Mouse (Mus musculus) kidney, postnatal 0 days (tissue): ENCODE data around the gene Epn1. TPM values are rescaled to one million over a fixed set of nuclear protein-coding genes. Genes with fewer than 3 reads are reported as not detected.

Experiments used
- ATAC-seq: fragments of 200-750 bp; cut with Nextera tagmentation; replicated peaks from 2 replicates; pipeline ENCODE4 v1.8.0; 2017; ENCODE audit warnings: low read depth, moderate number of reproducible peaks, moderate TSS enrichment, moderate library complexity; ENCODE audit not compliant: low FRiP score
- DNase-seq: peaks from one replicate; pipeline ENCODE4 v3.0.0-alpha.2; 2016; ENCODE audit warnings: low spot score
- H3K27ac ChIP-seq: fragments of 300-500 bp; sonication (generic); 2 replicates; pipeline ENCODE4 v1.5.1; 2014; ENCODE audit warnings: mild to moderate bottlenecking
- H3K27me3 ChIP-seq: fragments of 300-500 bp; sonication (generic); 2 replicates; pipeline ENCODE4 v1.6.1; 2014; ENCODE audit warnings: low read length, mixed read lengths; ENCODE audit not compliant: insufficient read depth
- H3K36me3 ChIP-seq: fragments of 300-500 bp; sonication (generic); 2 replicates; pipeline ENCODE4 v1.6.1; 2014; ENCODE audit warnings: low read length, mixed read lengths; ENCODE audit not compliant: insufficient read depth
- H3K4me1 ChIP-seq: fragments of 300-500 bp; sonication (generic); replicated peaks from 2 replicates; pipeline ENCODE4 v1.6.1; 2014; ENCODE audit warnings: antibody characterized with exemption, low read length, mixed read lengths; ENCODE audit not compliant: insufficient read depth
- H3K4me2 ChIP-seq: fragments of 300-500 bp; sonication (generic); 2 replicates; pipeline ENCODE4 v1.6.1; 2014; ENCODE audit warnings: mild to moderate bottlenecking, low read length, moderate library complexity, mixed read lengths
- H3K4me3 ChIP-seq: fragments of 300-500 bp; sonication (generic); replicated peaks from 2 replicates; pipeline ENCODE4 v1.5.1; 2014; ENCODE audit warnings: low read depth, low read length
- H3K9ac ChIP-seq: fragments of 300-500 bp; sonication (generic); 2 replicates; pipeline ENCODE4 v1.6.1; 2014; ENCODE audit warnings: low read depth, low read length
- H3K9me3 ChIP-seq: fragments of 300-500 bp; sonication (generic); replicated peaks from 2 replicates; pipeline ENCODE4 v1.6.1; 2016; ENCODE audit warnings: low read length, inconsistent platforms, mixed read lengths
- CTCF ChIP-seq: IDR thresholded peaks from 2 replicates; pipeline ENCODE4 v1.5.1; 2016; ENCODE audit warnings: antibody characterized with exemption, low read depth, mild to moderate bottlenecking, moderate library complexity
- WGBS: fragments of 180-500 bp; shearing (Covaris S2); extraction: QIAGEN DNeasy Blood & Tissue Kit; methylation state at CpG from one replicate; pipeline ENCODE4 v1.1.7; 2014; 5-methylcytosine and 5-hydroxymethylcytosine counted together
- polyA plus RNA-seq: library from polyadenylated mRNA; unstranded; fragments of >200 nt; fragmentation: Nextera tagmentation; extraction: Ambion mirVana; gene quantifications from 2 replicates; pipeline ENCODE4 v1.2.1, GENCODE M21; 2015

The Epn1 gene
- polyA plus RNA-seq, 1 experiment from 2014 or later: 61.7 TPM

DNA sequence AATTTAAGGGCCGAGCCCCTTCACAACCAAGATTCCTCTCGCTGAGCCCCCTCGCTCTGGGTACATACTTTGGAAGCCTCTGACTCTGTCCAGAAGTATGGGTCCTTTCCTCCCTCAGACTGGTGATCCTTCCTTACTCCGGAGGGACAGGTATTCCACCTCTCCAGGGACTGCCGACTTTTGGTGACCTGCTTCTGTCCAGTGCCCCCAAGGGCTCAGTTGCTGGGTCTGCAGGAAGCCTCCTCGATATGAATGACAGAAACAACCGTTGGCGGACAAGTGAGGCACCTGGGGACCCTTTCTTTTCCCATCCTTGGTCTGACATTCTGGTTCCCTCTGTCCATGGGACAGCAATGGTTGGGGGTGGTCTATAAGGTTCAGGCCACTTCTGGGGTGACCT, 22.7 kb upstream of the Epn1 start:
- 25% methylated on average over 8 of the region's 8 CpGs for WGBS
- TF ChIP-seq CTCF: no peak

DNA sequence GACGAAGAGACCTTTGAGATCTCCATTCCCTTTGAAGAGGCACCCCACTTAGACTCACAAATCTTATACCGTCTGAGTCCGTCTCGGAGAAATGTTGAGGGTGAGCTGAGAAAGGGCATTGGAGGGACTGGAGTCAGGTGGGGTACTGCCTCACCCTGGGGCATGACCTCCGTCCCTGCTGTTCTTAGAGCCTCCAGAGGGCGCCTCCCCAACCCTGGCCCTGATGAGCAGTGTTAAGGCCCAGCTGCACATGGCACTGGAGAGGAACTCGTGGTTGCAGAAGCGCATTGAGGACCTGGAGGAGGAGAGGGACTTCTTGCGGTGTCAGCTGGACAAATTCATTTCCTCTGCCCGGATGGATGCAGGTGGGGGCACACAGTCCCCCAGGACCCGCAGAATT, 22.2 kb upstream of the Epn1 start:
- H3K4me1 ChIP-seq: peaks cover 22% of the 10 kb centered on the region
- DNase-seq (no peak), ATAC-seq (no peak)
- H3K4me3 ChIP-seq: no peak overlapping the region
- peaks cover 20% of the 10 kb centered on the region for H3K27me3 ChIP-seq
- 39% methylated on average over 11 of the region's 11 CpGs for WGBS
- H3K9me3 ChIP-seq: no peaks in the 10 kb centered on the region
- H3K36me3 ChIP-seq: no peaks in the 10 kb centered on the region
- H3K27ac ChIP-seq: no peak overlapping the region
- peak; percentile 50 for TF ChIP-seq CTCF
- peak overlapping the region; percentile 86; the same call in 1 of the 2 replicates for H3K4me2 ChIP-seq
- no peak overlapping the region for H3K9ac ChIP-seq

More for the DNA sequence above, 22.7 kb upstream of the Epn1 start:
- peaks cover 23% of the 10 kb centered on the region for H3K27me3 ChIP-seq
- peaks cover 26% of the 10 kb centered on the region for H3K4me1 ChIP-seq
- H3K9ac ChIP-seq: peak overlapping the region; percentile 79; the same call in 1 of the 2 replicates
- no peak for DNase-seq
- no peaks in the 10 kb centered on the region for H3K9me3 ChIP-seq
- H3K4me2 ChIP-seq: peak overlapping the region; percentile 86
- no peaks in the 10 kb centered on the region for H3K36me3 ChIP-seq
- peak overlapping the region; percentile 52 for H3K4me3 ChIP-seq
- H3K27ac ChIP-seq: no peak overlapping the region
- ATAC-seq: no peak

- H3K27me3 ChIP-seq: peaks cover 16% of the 10 kb centered on the region
- no peaks in the 10 kb centered on the region for H3K9me3 ChIP-seq
- H3K4me2 ChIP-seq: no peak overlapping the region
- ATAC-seq: no peak
- H3K4me3 ChIP-seq: no peak overlapping the region
- DNase-seq: no peak
- no peaks in the 10 kb centered on the region for H3K36me3 ChIP-seq
- 100% methylated on average over 1 of the region's 1 CpGs for WGBS
- no peak overlapping the region for H3K9ac ChIP-seq
- H3K27ac ChIP-seq: no peak overlapping the region
- H3K4me1 ChIP-seq: peaks cover 14% of the 10 kb centered on the region; the same call in 1 of the 2 replicates
- TF ChIP-seq CTCF: no peak
These were observed 21.4 kb upstream of the Epn1 start for GRCm38 (mm10) chr7:5058631-5059030.

DNA sequence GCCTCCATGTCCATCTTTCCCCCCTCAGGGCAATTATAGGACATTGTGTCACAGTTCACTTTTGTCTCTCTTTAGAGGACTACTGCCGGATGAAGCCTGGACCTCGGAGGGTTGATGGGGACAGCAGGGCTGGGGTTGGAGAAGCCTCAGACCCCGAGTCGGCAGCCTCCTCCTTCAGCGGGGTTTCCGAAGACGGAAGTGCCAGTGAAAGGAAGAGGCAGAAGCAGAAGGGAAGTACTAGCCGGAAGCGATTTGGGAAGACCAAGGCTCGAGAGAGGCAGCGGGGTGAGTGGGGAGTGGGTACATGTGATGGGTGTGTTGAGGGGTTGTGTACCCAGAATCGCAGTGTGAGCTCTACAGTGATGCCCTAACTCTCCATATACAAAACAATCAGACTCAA, 20.6 kb upstream of the Epn1 start:
- Histone ChIP-seq H3K4me1 (peaks cover 12% of the 10 kb centered on the region; the same call in 1 of the 2 replicates), H3K9ac (no peak overlapping the region), H3K4me2 (no peak overlapping the region), H3K36me3 (no peaks in the 10 kb centered on the region), H3K4me3 (no peak overlapping the region), H3K27ac (no peak overlapping the region), H3K9me3 (no peaks in the 10 kb centered on the region), H3K27me3 (peaks cover 8% of the 10 kb centered on the region; the same call in 1 of the 2 replicates)
- TF ChIP-seq CTCF: no peak
- WGBS: 91% methylated on average over 12 of the region's 12 CpGs
- ATAC-seq: no peak
- DNase-seq: no peak

DNA sequence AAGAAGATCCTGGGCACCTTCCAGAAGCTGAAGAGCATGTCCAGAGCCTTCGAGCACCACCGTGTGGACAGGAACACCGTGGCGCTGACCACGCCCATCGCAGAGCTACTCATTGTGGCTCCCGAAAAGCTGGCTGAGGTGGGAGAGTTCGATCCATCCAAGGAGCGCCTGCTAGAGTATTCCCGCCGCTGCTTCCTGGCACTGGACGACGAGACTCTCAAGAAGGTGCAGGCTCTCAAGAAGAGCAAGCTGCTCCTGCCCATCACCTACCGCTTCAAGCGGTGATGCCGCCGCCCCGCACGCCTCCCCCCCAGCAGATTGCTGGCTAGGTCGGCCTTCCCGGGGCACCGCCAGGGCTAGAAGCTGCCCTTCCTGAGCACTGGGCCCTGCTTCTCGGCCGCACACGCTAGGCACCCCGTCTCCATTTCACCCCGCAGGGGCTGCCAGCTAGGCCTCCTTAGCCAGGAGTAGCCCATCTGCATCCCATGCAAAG, 19.8 kb upstream of the Epn1 start:
- WGBS: 3% methylated on average over 27 of the region's 27 CpGs
- DNase-seq: peak; percentile 93
- Histone ChIP-seq H3K27me3 (peaks cover under 1% of the 10 kb centered on the region; the same call in 1 of the 2 replicates), H3K4me3 (peak overlapping the region; percentile 77), H3K4me2 (peak overlapping the region; percentile 77), H3K27ac (peak overlapping the region; percentile 98), H3K9me3 (no peaks in the 10 kb centered on the region), H3K4me1 (peaks cover 12% of the 10 kb centered on the region; the same call in 1 of the 2 replicates), H3K36me3 (no peaks in the 10 kb centered on the region), H3K9ac (peak overlapping the region; percentile 95)
- TF ChIP-seq CTCF: peak; percentile 82
- ATAC-seq: no peak

- under 1% methylated on average over 60 of the region's 60 CpGs for WGBS
- Histone ChIP-seq H3K9ac (peak overlapping the region; percentile 95), H3K4me2 (peak overlapping the region; percentile 77), H3K27me3 (no peaks in the 10 kb centered on the region), H3K27ac (peak overlapping the region; percentile 98), H3K36me3 (0 out of 2 replicates have a peak, but pooled peaks cover under 1% of the 10 kb centered on the region), H3K9me3 (no peaks in the 10 kb centered on the region), H3K4me3 (peak overlapping the region; percentile 77), H3K4me1 (peaks cover 12% of the 10 kb centered on the region; the same call in 1 of the 2 replicates)
- ATAC-seq (peak; percentile 89), DNase-seq (peak; percentile 99)
- peak; percentile 76 for TF ChIP-seq CTCF
These were observed 18.9 kb upstream of the Epn1 start for GRCm38 (mm10) chr7:5060944-5061773.
